12 mouse cellular contexts compared by ENCODE assay signal in genomic region chr7:136689579-136689978, GRCm38 (mm10).
DNase-seq lines count a peak whose midpoint lies in the region; ATAC-seq and TF ChIP-seq lines count a peak whose summit lies in the region.
"Had no signal": no experiment of that assay in that cellular context is flagged by ENCODE, and none has a peak within 500 bp of the region (broad histone marks: within the 10 kb centered on the region; RNA-seq: fewer than 3 reads in every experiment).

No protein-coding gene starts in this region.

- no peak overlapping the region for H3K4me3 ChIP-seq in kidney, adult 2 months (ENCODE audit: insufficient read depth, low read depth, low read length)
- H3K4me3 ChIP-seq in kidney, embryonic 14.5 days (ENCODE audit: low read length): no peak overlapping the region
- H3K4me3 ChIP-seq in heart, embryonic 11.5 days (ENCODE audit: low read depth, low read length): peak overlapping the region; percentile 23; the same call in 1 of the 2 replicates
- no peak overlapping the region for H3K4me3 ChIP-seq in hindbrain, embryonic 16.5 days (ENCODE audit: low read length)
- H3K4me3 ChIP-seq in midbrain, embryonic 16.5 days (ENCODE audit: low read depth, low read length): no peak overlapping the region
- H3K4me3 ChIP-seq: megakaryocyte, embryonic 14.5 days had no signal

- H3K9me3 ChIP-seq in kidney, embryonic 14.5 days (ENCODE audit: control insufficient read depth, low read length): no peaks in the 10 kb centered on the region
- H3K9me3 ChIP-seq in heart, embryonic 11.5 days (replicated peaks; ENCODE audit: control insufficient read depth, low read length): no peaks in the 10 kb centered on the region
- no peaks in the 10 kb centered on the region for H3K9me3 ChIP-seq in hindbrain, embryonic 16.5 days (ENCODE audit: control insufficient read depth, low read length)
- no peaks in the 10 kb centered on the region for H3K9me3 ChIP-seq in midbrain, embryonic 16.5 days (replicated peaks; ENCODE audit: control insufficient read depth, low read length, poor library complexity, severe bottlenecking)

- no peak for TF ChIP-seq POLR2A in kidney, adult 2 months (IDR thresholded peaks at IDR 0.05; ENCODE audit: low read depth, low read length)

- no peak overlapping the region for H3K9ac ChIP-seq in kidney, embryonic 14.5 days (ENCODE audit: low read depth, low read length)
- H3K9ac ChIP-seq in heart, embryonic 11.5 days (ENCODE audit: low read depth, low read length): no peak overlapping the region
- no peak overlapping the region for H3K9ac ChIP-seq in hindbrain, embryonic 16.5 days (ENCODE audit: low read depth, low read length)
- no peak overlapping the region for H3K9ac ChIP-seq in midbrain, embryonic 16.5 days (ENCODE audit: low read depth, low read length)

- no peaks in the 10 kb centered on the region for H3K36me3 ChIP-seq in kidney, adult 2 months (ENCODE audit: control insufficient read depth, insufficient read depth, low read length)
- H3K36me3 ChIP-seq in kidney, embryonic 14.5 days (ENCODE audit: control insufficient read depth, insufficient read depth, low read length): no peaks in the 10 kb centered on the region
- no peaks in the 10 kb centered on the region for H3K36me3 ChIP-seq in heart, embryonic 11.5 days (ENCODE audit: control insufficient read depth, insufficient read depth, low read length)
- no peaks in the 10 kb centered on the region for H3K36me3 ChIP-seq in hindbrain, embryonic 16.5 days (ENCODE audit: control insufficient read depth, insufficient read depth, low read length)
- no peaks in the 10 kb centered on the region for H3K36me3 ChIP-seq in midbrain, embryonic 16.5 days (ENCODE audit: control insufficient read depth, insufficient read depth, low read length)

- H3K27me3 ChIP-seq in kidney, adult 2 months (replicated peaks; ENCODE audit: control insufficient read depth, insufficient read depth, low read length): no peaks in the 10 kb centered on the region
- H3K27me3 ChIP-seq in kidney, embryonic 14.5 days (ENCODE audit: control insufficient read depth, insufficient read depth, low read length): peaks cover 8% of the 10 kb centered on the region
- H3K27me3 ChIP-seq in heart, embryonic 11.5 days (ENCODE audit: control insufficient read depth, insufficient read depth, low read length): 0 out of 2 replicates have a peak, but pooled peaks cover 3% of the 10 kb centered on the region
- H3K27me3 ChIP-seq in hindbrain, embryonic 16.5 days (replicated peaks; ENCODE audit: control insufficient read depth, insufficient read depth, low read length): no peaks in the 10 kb centered on the region
- H3K27me3 ChIP-seq in midbrain, embryonic 16.5 days (ENCODE audit: control insufficient read depth, insufficient read depth, low read depth, low read length): peaks cover 6% of the 10 kb centered on the region
- H3K27me3 ChIP-seq: megakaryocyte, embryonic 14.5 days had no signal

- TF ChIP-seq CTCF in kidney, adult 2 months (conservative IDR thresholded peaks at IDR 0.05; ENCODE audit: insufficient read depth, insufficient read length, low read depth, low read length): no peak

- H3K4me1 ChIP-seq in kidney, adult 2 months (ENCODE audit: control insufficient read depth, insufficient read depth, low read length): no peaks in the 10 kb centered on the region
- H3K4me1 ChIP-seq in kidney, embryonic 14.5 days (ENCODE audit: control insufficient read depth, insufficient read depth, low read length): no peaks in the 10 kb centered on the region
- H3K4me1 ChIP-seq in heart, embryonic 11.5 days (ENCODE audit: control insufficient read depth, insufficient read depth, low read length): peaks cover 4% of the 10 kb centered on the region; the same call in 1 of the 2 replicates
- peaks cover 8% of the 10 kb centered on the region for H3K4me1 ChIP-seq in hindbrain, embryonic 16.5 days (ENCODE audit: control insufficient read depth, insufficient read depth, low read depth, low read length)
- peaks cover 15% of the 10 kb centered on the region for H3K4me1 ChIP-seq in midbrain, embryonic 16.5 days (ENCODE audit: control insufficient read depth, insufficient read depth, low read length)
- H3K4me1 ChIP-seq: megakaryocyte, embryonic 14.5 days had no signal

- 27% methylated on average over 6 of the region's 6 CpGs for WGBS in kidney, adult 2 months
- 37% methylated on average over 6 of the region's 6 CpGs for WGBS in kidney, embryonic 14.5 days
- WGBS in heart, embryonic 11.5 days (ENCODE audit: insufficient replicate concordance): 28% methylated on average over 6 of the region's 6 CpGs
- 34% methylated on average over 6 of the region's 6 CpGs for WGBS in hindbrain, embryonic 16.5 days
- WGBS in midbrain, embryonic 16.5 days: 34% methylated on average over 6 of the region's 6 CpGs

- DNase-seq in kidney, adult 2 months: peak; percentile 66
- no peak for DNase-seq in right cerebral cortex, postnatal 25 days
- no peak for DNase-seq in layer of hippocampus, postnatal 10 days (ENCODE audit: low spot score in 2 of 2)
- DNase-seq: adrenal gland, adult 8-10 months; cerebellum, postnatal 25 days; gastrocnemius, postnatal 14 days; thymus, adult 2 months had no signal

- H3K4me2 ChIP-seq in kidney, embryonic 14.5 days (replicated peaks; ENCODE audit: low read depth, low read length): no peak overlapping the region
- peak overlapping the region; percentile 58 for H3K4me2 ChIP-seq in heart, embryonic 11.5 days
- H3K4me2 ChIP-seq in hindbrain, embryonic 16.5 days (ENCODE audit: low read length): peak overlapping the region; percentile 42
- H3K4me2 ChIP-seq in midbrain, embryonic 16.5 days (ENCODE audit: low read length): peak overlapping the region; percentile 54

- no peak overlapping the region; the same call in 1 of the 2 replicates for H3K27ac ChIP-seq in kidney, adult 2 months (ENCODE audit: insufficient read depth, low read depth, low read length)
- H3K27ac ChIP-seq in kidney, embryonic 14.5 days (ENCODE audit: low read depth, low read length): no peak overlapping the region
- H3K27ac ChIP-seq in heart, embryonic 11.5 days (ENCODE audit: low read depth, low read length): no peak overlapping the region
- no peak overlapping the region for H3K27ac ChIP-seq in hindbrain, embryonic 16.5 days (ENCODE audit: low read depth, low read length)
- H3K27ac ChIP-seq in midbrain, embryonic 16.5 days (ENCODE audit: low read length): no peak overlapping the region

- no peak for ATAC-seq in kidney, embryonic 14.5 days (ENCODE audit: low FRiP score, low TSS enrichment)
- no peak for ATAC-seq in heart, embryonic 11.5 days (replicated peaks; ENCODE audit: insufficient number of reproducible peaks, low FRiP score, low TSS enrichment)
- no peak for ATAC-seq in hindbrain, embryonic 16.5 days
- ATAC-seq in midbrain, embryonic 16.5 days: no peak
